Mouse (Mus musculus): ENCODE measurements at regions not wholly inside any gene's neighbourhood (a gene's known extent, or its start where the extent isn't known, plus 50 kb on each side); places are given as distances from the start of the nearest gene placed in this dataset.
"Not testable (repeated sequence)": the region's sequence is repeated elsewhere in the genome, so short reads cannot be mapped to it uniquely, and the experiment has no call there.

GRCm38 (mm10) chr1:164541711-164542110, 83.6 kb upstream of the Atp1b1 start:
- DNase-seq, result no peak

- no peak for DNase-seq
Measured at GRCm38 (mm10) chr1:164538304-164539043, 80.3 kb upstream of the Atp1b1 start.

GRCm38 (mm10) chr1:164537324-164537948, 79.3 kb upstream of the Atp1b1 start:
- DNase-seq, result no peak

GRCm38 (mm10) chr1:164532196-164532595, 74.0 kb upstream of the Atp1b1 start:
- no peak for DNase-seq

GRCm38 (mm10) chr1:164531741-164532140, 73.6 kb upstream of the Atp1b1 start:
- no peak for DNase-seq

GRCm38 (mm10) chr1:164526748-164527147, 68.6 kb upstream of the Atp1b1 start:
- DNase-seq, result no peak

- DNase-seq, result no peak
Measured at GRCm38 (mm10) chr1:164522377-164523150, 64.4 kb upstream of the Atp1b1 start.

- DNase-seq, result no peak
Measured at GRCm38 (mm10) chr1:164521371-164522130, 63.4 kb upstream of the Atp1b1 start.

- no peak for DNase-seq
Measured at GRCm38 (mm10) chr1:164518866-164519265, 60.7 kb upstream of the Atp1b1 start.

- DNase-seq, result no peak
Measured at GRCm38 (mm10) chr1:164518308-164518707, 60.2 kb upstream of the Atp1b1 start.

GRCm38 (mm10) chr1:164517362-164517761, 59.2 kb upstream of the Atp1b1 start:
- not testable (repeated sequence) for DNase-seq

- no peak for DNase-seq
Measured at GRCm38 (mm10) chr1:164511628-164512385, 53.7 kb upstream of the Atp1b1 start.

GRCm38 (mm10) chr1:164509226-164509625, 51.1 kb upstream of the Atp1b1 start:
- DNase-seq, result no peak

GRCm38 (mm10) chr1:164508556-164508955, 50.4 kb upstream of the Atp1b1 start:
- no peak for DNase-seq

GRCm38 (mm10) chr1:164508106-164508505, 50.0 kb upstream of the Atp1b1 start:
- no peak for DNase-seq
